ENCODE assay signal across 11 mouse cellular contexts in the genomic region with DNA sequence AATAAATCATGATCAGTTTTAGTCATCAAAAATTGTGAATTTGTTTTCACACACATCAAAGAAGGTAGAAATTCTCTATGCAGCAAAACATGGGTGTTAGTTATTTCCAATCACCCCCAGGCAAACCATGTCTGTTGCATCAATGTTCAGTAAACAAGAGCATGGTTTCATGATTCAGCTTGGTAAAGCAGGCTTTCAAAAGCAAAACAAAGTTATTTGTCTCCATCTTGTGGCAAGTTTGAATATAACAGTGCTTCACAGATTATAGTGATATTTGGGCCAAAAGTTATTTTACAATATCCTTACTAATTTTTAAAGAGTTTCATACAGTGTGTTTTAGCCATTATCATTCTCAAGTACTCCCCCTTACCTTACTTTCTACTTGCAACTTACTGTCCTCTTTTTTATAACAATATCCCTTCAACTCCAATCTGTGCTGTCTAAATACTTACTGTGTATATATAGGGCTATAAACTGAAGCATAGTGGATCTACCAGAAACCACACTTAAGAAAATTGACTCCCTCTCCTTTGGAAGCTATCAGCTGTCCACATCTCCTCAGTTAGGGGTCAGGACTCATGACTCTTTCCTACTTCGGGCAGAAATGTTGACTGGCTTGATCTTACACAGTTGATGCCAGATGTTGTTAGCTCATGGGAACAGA.
A peak's percentile ranks its signal among the peaks of the same experiment; 100 is the strongest.
DNase-seq lines count a peak whose midpoint lies in the region; ATAC-seq and TF ChIP-seq lines count a peak whose summit lies in the region.
"Had no signal": no experiment of that assay in that cellular context is flagged by ENCODE, and none has a peak within 500 bp of the region (broad histone marks: within the 10 kb centered on the region; RNA-seq: fewer than 3 reads in every experiment).

No protein-coding gene starts in this region.

- DNase-seq in forebrain, embryonic 11.5 days (ENCODE audit: low spot score), result no peak
- DNase-seq in forebrain, embryonic 10.5 days (ENCODE audit: extremely low spot score, low spot score), result no peak
- peak; percentile 42 for DNase-seq in 416B (ENCODE audit: low read depth)
- peak; percentile 74 for DNase-seq in brain, embryonic 14.5 days (ENCODE audit: low read depth)
- peak; percentile 3 for DNase-seq in induced T-regulatory cell, adult 2 months (ENCODE audit: low read depth)
- no peak for DNase-seq in right cerebral cortex, postnatal 25 days
- no peak for DNase-seq in spleen, postnatal 10 days (ENCODE audit: low spot score in 2 of 2)

- no peaks in the 10 kb centered on the region for H3K36me3 ChIP-seq in forebrain, embryonic 11.5 days (ENCODE audit: control insufficient read depth, insufficient read depth, low read length)
- no peaks in the 10 kb centered on the region for H3K36me3 ChIP-seq in forebrain, embryonic 10.5 days (replicated peaks)
- H3K36me3 ChIP-seq: intestine, embryonic 15.5 days; limb, embryonic 13.5 days had no signal

- H3K27ac ChIP-seq in forebrain, embryonic 11.5 days (ENCODE audit: low read depth, low read length), result no peak overlapping the region
- H3K27ac ChIP-seq in forebrain, embryonic 10.5 days, result no peak overlapping the region
- H3K27ac ChIP-seq: intestine, embryonic 15.5 days; limb, embryonic 13.5 days had no signal

- TF ChIP-seq CTCF in brain, embryonic 14.5 days (IDR thresholded peaks at IDR 0.05; ENCODE audit: borderline replicate concordance, extremely low read depth, insufficient read depth, insufficient read length), result peak; percentile 28; the same call in 1 of the 2 replicates

- whole genome bisulfite sequencing in forebrain, embryonic 11.5 days, result 76% methylated on average over 1 of the region's 1 CpGs
- WGBS in forebrain, embryonic 10.5 days, result 67% methylated on average over 1 of the region's 1 CpGs

- TF ChIP-seq POLR2A in brain, embryonic 14.5 days (IDR thresholded peaks at IDR 0.05; ENCODE audit: borderline replicate concordance, extremely low read depth, insufficient read depth, insufficient read length, poor library complexity, severe bottlenecking), result no peak

- no peak overlapping the region for H3K4me2 ChIP-seq in forebrain, embryonic 11.5 days (ENCODE audit: low read depth, low read length, severe bottlenecking)
- H3K4me2 ChIP-seq: intestine, embryonic 15.5 days; limb, embryonic 13.5 days had no signal

- no peaks in the 10 kb centered on the region for H3K27me3 ChIP-seq in forebrain, embryonic 11.5 days (ENCODE audit: control insufficient read depth, insufficient read depth, low read length)
- H3K27me3 ChIP-seq in forebrain, embryonic 10.5 days (ENCODE audit: poor library complexity, severe bottlenecking), result no peaks in the 10 kb centered on the region
- H3K27me3 ChIP-seq: intestine, embryonic 15.5 days; limb, embryonic 13.5 days had no signal

- H3K9me3 ChIP-seq in forebrain, embryonic 11.5 days (ENCODE audit: control insufficient read depth, low read length), result no peaks in the 10 kb centered on the region
- H3K9me3 ChIP-seq in forebrain, embryonic 10.5 days, result no peaks in the 10 kb centered on the region
- H3K9me3 ChIP-seq: intestine, embryonic 15.5 days; limb, embryonic 13.5 days had no signal

- no peak overlapping the region for H3K4me3 ChIP-seq in forebrain, embryonic 11.5 days (ENCODE audit: low read depth, low read length)
- H3K4me3 ChIP-seq in forebrain, embryonic 10.5 days, result no peak overlapping the region
- H3K4me3 ChIP-seq: intestine, embryonic 15.5 days; limb, embryonic 13.5 days had no signal

- 0 out of 2 replicates have a peak, but pooled peaks have one; percentile 24 for ATAC-seq in forebrain, embryonic 11.5 days (replicated peaks; ENCODE audit: low FRiP score)
- no peak for ATAC-seq in monocyte, adult 5-6 weeks (replicated peaks; ENCODE audit: insufficient number of reproducible peaks, low FRiP score, low TSS enrichment, poor library complexity, severe bottlenecking)
- ATAC-seq: CD4-positive, CD25-positive, alpha-beta regulatory T cell, adult 4 months; intestine, embryonic 15.5 days had no signal

- H3K4me1 ChIP-seq in forebrain, embryonic 11.5 days (replicated peaks; ENCODE audit: control insufficient read depth, insufficient read depth, low read length), result no peaks in the 10 kb centered on the region
- H3K4me1 ChIP-seq in forebrain, embryonic 10.5 days, result no peaks in the 10 kb centered on the region
- H3K4me1 ChIP-seq: intestine, embryonic 15.5 days; limb, embryonic 13.5 days had no signal

- no peak overlapping the region for H3K9ac ChIP-seq in forebrain, embryonic 11.5 days (ENCODE audit: low read length)
- H3K9ac ChIP-seq: intestine, embryonic 15.5 days; limb, embryonic 13.5 days had no signal

Comparison
In these comparisons a context has a peak if more than half of its experiments do, and no peak if none do; other contexts are left out.
1. DNase-seq: peak in 416B (single experiment), brain, embryonic 14.5 days (single experiment) and induced T-regulatory cell, adult 2 months (single experiment); none in forebrain, embryonic 11.5 days (single experiment), forebrain, embryonic 10.5 days (single experiment), right cerebral cortex, postnatal 25 days (single experiment) and spleen, postnatal 10 days (0 of 2).